Mouse (Mus musculus): ENCODE results near the gene Oaz2.

- TF ChIP-seq CEBPB (IDR thresholded peaks at IDR 0.05; ENCODE audit: insufficient read depth, poor library complexity, severe bottlenecking) (no peak), POLR2A (IDR thresholded peaks at IDR 0.05; ENCODE audit: insufficient read length, low read depth) (no peak), E2F4 (IDR thresholded peaks at IDR 0.05; ENCODE audit: insufficient read depth) (no peak), USF1 (IDR thresholded peaks at IDR 0.05; ENCODE audit: low read depth) (no peak), TCF12 (IDR thresholded peaks at IDR 0.05; ENCODE audit: insufficient read depth, poor library complexity, severe bottlenecking) (no peak), MAX (IDR thresholded peaks at IDR 0.05; ENCODE audit: low read depth) (no peak), POLR2AphosphoS2 (IDR thresholded peaks at IDR 0.05; ENCODE audit: insufficient read length, low read depth) (no peak)
These were observed 50.4 kb downstream of the Oaz2 start for GRCm38 (mm10) chr9:65718195-65718594.
